Mouse (Mus musculus): ENCODE results near the gene Btnl2.

- TF ChIP-seq POLR2A (IDR thresholded peaks at IDR 0.05; ENCODE audit: control insufficient read depth, low read depth, low read length), result no peak
- peak; percentile 62; the same call in 1 of the 2 replicates for TF ChIP-seq CTCF (IDR thresholded peaks at IDR 0.05; ENCODE audit: control insufficient read depth, insufficient read depth, insufficient replicate concordance, low read depth, low read length)
Observed at GRCm38 (mm10) chr17:34349429-34349828, 5.2 kb upstream of the Btnl2 start.

Measured in testis, adult 2 months (tissue).